Mouse (Mus musculus): Measurements from ENCODE around the gene Tmem168.

The Tmem168 gene

GRCm38 (mm10) chr6:13607621-13608493, at the start of gene Tmem168:
Gene Tmem168 (minus strand): TSS chr6:13608100.
- DNase-seq (ENCODE audit: low spot score in 2 of 2), result peak; percentile 94 to 95

- DNase-seq (ENCODE audit: low spot score in 2 of 2), result no peak
Observed at GRCm38 (mm10) chr6:13654081-13654480, 46.2 kb upstream of the Tmem168 start.

- no peak for DNase-seq (ENCODE audit: low spot score in 2 of 2)
Observed at GRCm38 (mm10) chr6:13652284-13652683, 44.4 kb upstream of the Tmem168 start.

GRCm38 (mm10) chr6:13650854-13651253, 43.0 kb upstream of the Tmem168 start:
- no peak for DNase-seq (ENCODE audit: low spot score in 2 of 2)

- no peak for DNase-seq (ENCODE audit: low spot score in 2 of 2)
Observed at GRCm38 (mm10) chr6:13648305-13648704, 40.4 kb upstream of the Tmem168 start.

- DNase-seq (ENCODE audit: low spot score in 2 of 2), result no peak
Observed at GRCm38 (mm10) chr6:13636582-13636989, 28.7 kb upstream of the Tmem168 start.

- DNase-seq (ENCODE audit: low spot score in 2 of 2), result no peak
Observed at GRCm38 (mm10) chr6:13632571-13632970, 24.7 kb upstream of the Tmem168 start.

- no peak for DNase-seq (ENCODE audit: low spot score in 2 of 2)
Observed at GRCm38 (mm10) chr6:13630607-13631006, 22.7 kb upstream of the Tmem168 start.

- no peak for DNase-seq (ENCODE audit: low spot score in 2 of 2)
Observed at GRCm38 (mm10) chr6:13619618-13620017, 11.7 kb upstream of the Tmem168 start.

GRCm38 (mm10) chr6:13617110-13617509, 9.2 kb upstream of the Tmem168 start:
- no peak for DNase-seq (ENCODE audit: low spot score in 2 of 2)

- DNase-seq (ENCODE audit: low spot score in 2 of 2), result no peak
Observed at GRCm38 (mm10) chr6:13614568-13614967, 6.7 kb upstream of the Tmem168 start.

GRCm38 (mm10) chr6:13613671-13614070, 5.8 kb upstream of the Tmem168 start:
- DNase-seq (ENCODE audit: low spot score in 2 of 2), result no peak

GRCm38 (mm10) chr6:13610869-13611268, 3.0 kb upstream of the Tmem168 start:
- DNase-seq (ENCODE audit: low spot score in 2 of 2), result no peak

- no peak for DNase-seq (ENCODE audit: low spot score in 2 of 2)
Observed at GRCm38 (mm10) chr6:13609353-13610140, 1.6 kb upstream of the Tmem168 start.

- peak; percentile 9 to 12 for DNase-seq (ENCODE audit: low spot score in 2 of 2)
Observed at GRCm38 (mm10) chr6:13606921-13607620, 829 bp downstream of the Tmem168 start.

GRCm38 (mm10) chr6:13606394-13606793, 1.5 kb downstream of the Tmem168 start:
- no peak for DNase-seq (ENCODE audit: low spot score in 2 of 2)

GRCm38 (mm10) chr6:13603134-13603533, 4.8 kb downstream of the Tmem168 start:
- DNase-seq (ENCODE audit: low spot score in 2 of 2), result no peak

- peak; percentile 10 to 36 for DNase-seq (ENCODE audit: low spot score in 2 of 2)
Observed at GRCm38 (mm10) chr6:13601587-13601986, 6.3 kb downstream of the Tmem168 start.

GRCm38 (mm10) chr6:13598239-13598923, 9.5 kb downstream of the Tmem168 start:
- no peak for DNase-seq (ENCODE audit: low spot score in 2 of 2)

GRCm38 (mm10) chr6:13592729-13593345, 15.1 kb downstream of the Tmem168 start:
- no peak for DNase-seq (ENCODE audit: low spot score in 2 of 2)

GRCm38 (mm10) chr6:13586560-13586959, 21.3 kb downstream of the Tmem168 start:
- DNase-seq (ENCODE audit: low spot score in 2 of 2), result no peak
